Mouse (Mus musculus): ENCODE results near the gene Iah1. TPM values are rescaled to one million over a fixed set of nuclear protein-coding genes. Genes with fewer than 3 reads are reported as not detected.

The Iah1 gene
- total RNA-seq, 4 experiments from 2014 or later = 13.1 to 16.8 (median 15.0) TPM

DNA sequence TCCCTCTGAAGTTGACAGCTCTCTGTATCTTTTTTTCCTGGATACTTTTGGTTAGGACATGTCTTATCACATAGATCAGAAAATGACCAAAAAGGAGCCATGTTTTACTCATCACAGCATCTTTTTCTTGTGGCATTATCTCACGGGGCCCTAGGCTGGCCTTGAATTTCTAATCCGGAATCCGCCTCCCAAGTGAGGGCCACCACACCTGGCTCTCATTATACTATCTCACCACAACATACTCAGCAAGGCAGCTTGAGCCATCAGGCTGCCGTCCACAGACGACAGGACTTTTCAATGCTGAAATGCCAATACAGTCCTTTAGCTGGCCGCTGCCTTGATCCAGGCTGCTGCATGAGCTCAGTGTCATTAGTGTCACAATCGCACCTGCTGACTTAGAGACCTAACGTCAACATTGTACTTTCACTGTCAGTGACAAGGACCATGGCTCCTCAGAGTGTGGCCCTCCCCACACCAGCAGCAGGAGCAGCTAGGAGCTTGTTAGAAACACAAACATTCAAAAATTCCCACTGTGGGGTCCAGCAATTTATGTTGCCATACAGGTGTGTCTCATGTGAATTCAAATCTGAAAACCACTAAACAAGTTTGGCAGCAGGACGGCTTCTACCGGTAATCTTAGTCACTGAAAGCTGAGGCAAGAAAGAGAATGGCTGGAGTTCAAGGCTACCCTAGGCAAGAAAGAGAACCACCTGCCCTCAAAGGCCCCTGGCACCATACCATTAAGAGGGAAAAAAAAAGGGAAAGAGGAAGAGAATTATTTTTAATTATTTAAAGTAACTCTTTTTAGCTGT is 48.6 kb downstream of the Iah1 start:
- no peak for DNase-seq (ENCODE audit: low spot score in 2 of 2)

DNA sequence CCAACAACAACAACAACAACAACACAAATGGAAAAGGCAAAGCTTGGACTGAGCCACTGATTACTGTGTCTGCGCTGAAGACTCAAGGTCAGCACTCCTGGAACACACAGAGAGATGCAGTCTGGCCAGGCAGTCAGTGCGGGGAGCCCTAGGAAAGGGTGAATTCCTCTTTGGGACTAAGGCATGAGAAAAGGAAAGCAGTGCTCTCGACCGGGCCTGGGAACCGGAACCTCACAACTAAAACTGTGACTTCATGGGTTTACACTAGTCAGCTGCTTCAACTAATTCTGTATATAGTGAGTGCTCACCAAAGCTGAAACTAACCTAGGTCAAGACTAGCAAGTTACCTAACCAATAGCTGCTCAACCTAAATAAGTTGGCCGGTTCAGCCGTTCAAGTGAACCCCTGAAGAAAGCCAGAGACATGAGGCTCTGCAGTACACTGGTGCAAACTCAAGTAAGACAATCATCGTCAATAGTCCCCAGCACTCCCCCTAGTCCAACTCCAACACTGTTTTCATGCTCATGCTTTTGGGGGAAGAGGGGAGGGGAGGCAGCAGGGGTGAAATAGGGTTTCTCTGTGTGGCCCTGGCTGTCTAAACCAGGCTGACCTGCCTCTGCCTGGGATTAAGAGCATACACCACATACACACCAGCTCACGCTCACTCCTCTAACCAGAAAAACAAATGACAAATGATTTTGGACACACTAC is 52.3 kb downstream of the Iah1 start:
- no peak for DNase-seq (ENCODE audit: low spot score in 2 of 2)

DNA sequence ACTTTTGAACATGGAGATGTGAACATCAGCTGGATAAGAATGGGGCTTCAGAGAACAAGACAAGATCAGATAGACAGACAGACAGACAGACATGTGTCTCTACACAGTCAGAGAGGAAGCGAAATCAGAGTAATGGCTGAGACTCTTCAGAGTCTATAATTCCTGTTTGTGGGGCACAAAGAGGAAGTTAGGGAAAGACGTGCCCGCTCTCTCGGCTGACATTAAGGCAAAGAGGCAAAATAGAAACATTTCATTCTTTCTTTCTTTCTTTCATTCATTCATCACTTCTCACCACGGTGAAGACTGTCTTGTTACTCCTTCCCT is 52.9 kb downstream of the Iah1 start:
- no peak for DNase-seq (ENCODE audit: low spot score in 2 of 2)

GRCm38 (mm10) chr12:21370035-21370611 is 53.9 kb downstream of the Iah1 start:
- no peak for DNase-seq (ENCODE audit: low spot score in 2 of 2)

DNA sequence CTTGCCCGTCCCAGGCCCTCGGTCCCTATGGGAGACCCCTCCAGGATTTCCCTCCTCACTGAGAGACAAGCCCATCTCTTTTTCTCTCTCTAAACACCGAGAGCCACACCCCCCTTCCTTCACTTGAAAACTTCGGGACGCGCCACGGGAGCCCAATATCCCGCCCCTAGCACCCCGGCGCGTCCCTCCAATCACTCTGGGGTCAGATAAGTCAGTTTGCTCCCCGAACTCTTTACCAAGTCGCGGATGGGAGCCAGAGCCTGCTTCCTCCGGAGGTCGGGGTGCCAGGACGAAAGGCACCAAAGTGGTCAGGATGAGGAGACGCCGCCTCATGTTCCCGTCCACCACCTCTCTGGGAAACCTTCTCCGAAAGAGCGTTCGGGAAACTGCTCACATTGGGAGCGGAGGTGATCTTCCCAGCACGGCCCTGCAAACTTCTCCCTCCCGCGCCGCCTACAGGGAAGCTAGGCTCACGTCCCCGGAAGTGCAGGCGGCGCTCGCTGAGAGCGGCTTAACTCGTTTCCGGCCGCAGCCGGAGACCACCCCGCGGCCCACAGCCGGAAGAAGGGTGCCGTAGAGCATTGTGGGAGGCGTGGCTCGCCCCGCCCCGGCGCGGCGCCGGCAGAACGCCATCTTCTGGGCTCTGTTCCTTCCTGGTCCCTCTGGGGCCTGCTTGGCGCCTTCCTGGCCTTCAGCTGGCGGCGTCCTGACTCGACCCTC is 57.1 kb downstream of the Iah1 start, which contains the start of gene Adam17:
Gene Adam17, minus strand, starts transcription at position 533 of the 720 bp plus-strand sequence.
- DNase-seq (ENCODE audit: low spot score in 2 of 2) = peak; percentile 91 to 95

Other genes with a start within 250 kb of the Iah1 start
- gene Cpsf3, start 31.0 kb upstream of the Iah1 start, total RNA-seq (2022) = 10 to 100 TPM; 52.8 to 65.1 (median 60.1) TPM
- gene Itgb1bp1, start 30.1 kb upstream of the Iah1 start, total RNA-seq (2022) = 10 to 100 TPM; 42.6 to 50.0 (median 43.9) TPM
- 10 to 100 TPM; 14.5 to 18.1 (median 16.6) TPM for gene Adam17, start 57.2 kb downstream of the Iah1 start, total RNA-seq (2022)
- gene Ywhaq, start 101.2 kb downstream of the Iah1 start, total RNA-seq (2022) = 100 to 1,000 TPM; 368 to 434 (median 402) TPM